Mouse (Mus musculus) testis, adult 2 months (tissue): ENCODE results near the gene Gmpr. TPM values are rescaled to one million over a fixed set of nuclear protein-coding genes. Genes with fewer than 3 reads are reported as not detected.

Experiments
- H3K27ac ChIP-seq: fragments of 200-500 bp; 2 replicates; pipeline ENCODE4 v1.5.1; 2012; ENCODE audit warnings: low read depth, low read length; ENCODE audit not compliant: control insufficient read depth, insufficient read depth
- H3K27me3 ChIP-seq: fragments of 200-500 bp; 2 replicates; pipeline ENCODE4 v1.6.1; 2012; ENCODE audit warnings: mild to moderate bottlenecking, low read length, moderate library complexity; ENCODE audit not compliant: control insufficient read depth, insufficient read depth
- H3K36me3 ChIP-seq: fragments of 200-500 bp; 2 replicates; pipeline ENCODE4 v1.6.1; 2012; ENCODE audit warnings: mild to moderate bottlenecking, low read length; ENCODE audit not compliant: control insufficient read depth, insufficient read depth
- H3K4me1 ChIP-seq: fragments of 200-500 bp; 2 replicates; pipeline ENCODE4 v1.6.1; 2012; ENCODE audit warnings: low read length; ENCODE audit not compliant: control insufficient read depth, insufficient read depth
- H3K4me3 ChIP-seq: fragments of 200-500 bp; 2 replicates; pipeline ENCODE4 v1.5.1; 2012; ENCODE audit warnings: low read depth, mild to moderate bottlenecking, low read length, moderate library complexity, mixed read lengths; ENCODE audit not compliant: control insufficient read depth
- CTCF ChIP-seq: fragments of 200-500 bp; IDR thresholded peaks from 2 replicates; pipeline ENCODE4 v1.5.1; 2012; ENCODE audit warnings: low read depth, mild to moderate bottlenecking, inconsistent platforms, low read length, moderate library complexity; ENCODE audit not compliant: control insufficient read depth, insufficient read depth, insufficient replicate concordance
- POLR2A ChIP-seq: fragments of 200-500 bp; IDR thresholded peaks from 2 replicates; pipeline ENCODE4 v1.6.1; 2012; ENCODE audit warnings: low read depth, mild to moderate bottlenecking, inconsistent platforms, low read length, moderate library complexity; ENCODE audit not compliant: control insufficient read depth
- polyA plus RNA-seq: library from polyadenylated mRNA; depleted of rRNA; stranded (reverse); fragments of >200 nt; gene quantifications from 2 replicates; pipeline ENCODE4 v1.2.3, GENCODE M21; 2012

The Gmpr gene
- polyA plus RNA-seq, 1 experiment: 6.4 TPM

GRCm38 (mm10) chr13:45524305-45524704 is 17.1 kb downstream of the Gmpr start:
- no peaks in the 10 kb centered on the region for H3K27me3 ChIP-seq
- no peak overlapping the region for H3K27ac ChIP-seq
- H3K36me3 ChIP-seq: no peaks in the 10 kb centered on the region
- TF ChIP-seq POLR2A (no peak), CTCF (no peak)
- H3K4me1 ChIP-seq: no peaks in the 10 kb centered on the region; the same call in none of the 2 replicates
- H3K4me3 ChIP-seq: no peak overlapping the region

- Histone ChIP-seq H3K27ac (no peak overlapping the region), H3K4me1 (no peaks in the 10 kb centered on the region; the same call in none of the 2 replicates), H3K36me3 (no peaks in the 10 kb centered on the region), H3K4me3 (no peak overlapping the region), H3K27me3 (no peaks in the 10 kb centered on the region)
- TF ChIP-seq CTCF: no peak
- TF ChIP-seq POLR2A: no peak
Measured at GRCm38 (mm10) chr13:45524791-45525435, 17.7 kb downstream of the Gmpr start.

GRCm38 (mm10) chr13:45526230-45526629 is 19.0 kb downstream of the Gmpr start:
- no peaks in the 10 kb centered on the region for H3K27me3 ChIP-seq

GRCm38 (mm10) chr13:45527232-45527964 is 20.2 kb downstream of the Gmpr start:
- Histone ChIP-seq H3K4me3 (no peak overlapping the region), H3K27ac (no peak overlapping the region), H3K27me3 (no peaks in the 10 kb centered on the region), H3K4me1 (no peaks in the 10 kb centered on the region; the same call in 1 of the 2 replicates), H3K36me3 (no peaks in the 10 kb centered on the region)
- TF ChIP-seq POLR2A: no peak
- TF ChIP-seq CTCF: no peak

More at GRCm38 (mm10) chr13:45526230-45526629, 19.0 kb downstream of the Gmpr start:
- no peak overlapping the region for H3K27ac ChIP-seq
- H3K4me1 ChIP-seq: no peaks in the 10 kb centered on the region; the same call in 1 of the 2 replicates
- no peak overlapping the region for H3K4me3 ChIP-seq
- H3K36me3 ChIP-seq: no peaks in the 10 kb centered on the region
- no peak for TF ChIP-seq POLR2A
- TF ChIP-seq CTCF: no peak

GRCm38 (mm10) chr13:45528787-45529186 is 21.5 kb downstream of the Gmpr start:
- TF ChIP-seq CTCF (no peak), POLR2A (no peak)

GRCm38 (mm10) chr13:45530754-45531153 is 23.5 kb downstream of the Gmpr start:
- no peak overlapping the region for H3K27ac ChIP-seq
- no peak for TF ChIP-seq POLR2A
- no peaks in the 10 kb centered on the region for H3K4me1 ChIP-seq
- no peaks in the 10 kb centered on the region for H3K36me3 ChIP-seq
- H3K27me3 ChIP-seq: no peaks in the 10 kb centered on the region
- H3K4me3 ChIP-seq: no peak overlapping the region

More at GRCm38 (mm10) chr13:45528787-45529186, 21.5 kb downstream of the Gmpr start:
- no peak overlapping the region for H3K4me3 ChIP-seq
- no peak overlapping the region for H3K27ac ChIP-seq
- H3K36me3 ChIP-seq: no peaks in the 10 kb centered on the region
- no peaks in the 10 kb centered on the region; the same call in 1 of the 2 replicates for H3K4me1 ChIP-seq
- H3K27me3 ChIP-seq: no peaks in the 10 kb centered on the region

- TF ChIP-seq CTCF (no peak), POLR2A (no peak)
- H3K27me3 ChIP-seq: no peaks in the 10 kb centered on the region
- H3K4me1 ChIP-seq: no peaks in the 10 kb centered on the region
- H3K27ac ChIP-seq: no peak overlapping the region
- no peak overlapping the region for H3K4me3 ChIP-seq
- H3K36me3 ChIP-seq: no peaks in the 10 kb centered on the region
Measured at GRCm38 (mm10) chr13:45535731-45536453, 28.6 kb downstream of the Gmpr start.
